Mouse (Mus musculus) C2C12 (cell line): ENCODE measurements around the gene Def8.

Experiments
- CEBPB ChIP-seq: IDR thresholded peaks from one replicate; pipeline ENCODE4 v1.6.1; 2011; ENCODE audit warnings: low read depth, mild to moderate bottlenecking, control low read depth, moderate library complexity
- CTCF ChIP-seq: IDR thresholded peaks from one replicate; pipeline ENCODE4 v1.5.1; 2011; ENCODE audit not compliant: control insufficient read depth, insufficient read depth, insufficient read length
- FOSL1 ChIP-seq: IDR thresholded peaks from one replicate; pipeline ENCODE4 v1.8.0; 2011; ENCODE audit warnings: mild to moderate bottlenecking, low read length; ENCODE audit not compliant: poor library complexity, insufficient read depth, severe bottlenecking
- MYOD1 ChIP-seq: IDR thresholded peaks from one replicate; pipeline ENCODE4 v1.6.1; 2011; ENCODE audit warnings: low read depth; ENCODE audit not compliant: control insufficient read depth, insufficient read length
- MYOG ChIP-seq: IDR thresholded peaks from one replicate; pipeline ENCODE4 v1.6.1; 2011; ENCODE audit not compliant: control insufficient read depth, insufficient read length; ENCODE audit errors: extremely low read depth

- TF ChIP-seq CTCF: no peak
- TF ChIP-seq MYOG: no peak
- TF ChIP-seq CEBPB: no peak
- TF ChIP-seq MYOD1: no peak
- TF ChIP-seq FOSL1: no peak
These were observed 9.1 kb upstream of the Def8 start for GRCm38 (mm10) chr8:123414255-123414654.
